Mouse (Mus musculus) thymus, postnatal 25 days (tissue): ENCODE measurements at regions not wholly inside any gene's neighbourhood (a gene's known extent, or its start where the extent isn't known, plus 50 kb on each side); places are given as distances from the start of the nearest gene placed in this dataset.
"Not testable (repeated sequence)": the region's sequence is repeated elsewhere in the genome, so short reads cannot be mapped to it uniquely, and the experiment has no call there.

Experiments used
- DNase-seq: peaks from one replicate; pipeline ENCODE4 v3.0.0; 2022

GRCm38 (mm10) chr16:9016762-9017086 is 186.8 kb downstream of the 1810013L24Rik start:
- DNase-seq, result no peak

DNA sequence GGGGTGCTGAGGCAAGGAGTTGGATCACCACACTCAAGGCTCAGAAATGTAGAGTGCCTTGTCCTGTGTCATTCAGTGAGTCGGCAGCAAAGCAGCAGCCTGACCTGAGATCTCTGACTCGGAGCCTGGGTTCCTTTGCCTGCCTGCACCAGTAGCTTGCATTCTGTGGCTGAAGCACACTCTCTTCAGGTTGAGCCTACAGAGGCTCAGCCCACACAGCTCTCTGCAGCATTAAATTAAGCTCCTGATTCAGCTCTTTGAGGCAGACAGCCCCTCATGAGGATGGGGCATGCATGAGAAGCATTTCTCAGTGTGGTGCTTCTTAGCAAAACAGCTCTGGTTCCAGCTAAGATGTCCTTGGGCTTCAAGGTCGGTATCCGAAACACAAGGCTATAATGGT is 200.8 kb downstream of the 1810013L24Rik start:
- DNase-seq, result no peak

- DNase-seq, result no peak
Measured at GRCm38 (mm10) chr16:9043271-9043670, 213.4 kb downstream of the 1810013L24Rik start.

- no peak for DNase-seq
Measured at GRCm38 (mm10) chr16:9046864-9047263, 217.0 kb downstream of the 1810013L24Rik start.

DNA sequence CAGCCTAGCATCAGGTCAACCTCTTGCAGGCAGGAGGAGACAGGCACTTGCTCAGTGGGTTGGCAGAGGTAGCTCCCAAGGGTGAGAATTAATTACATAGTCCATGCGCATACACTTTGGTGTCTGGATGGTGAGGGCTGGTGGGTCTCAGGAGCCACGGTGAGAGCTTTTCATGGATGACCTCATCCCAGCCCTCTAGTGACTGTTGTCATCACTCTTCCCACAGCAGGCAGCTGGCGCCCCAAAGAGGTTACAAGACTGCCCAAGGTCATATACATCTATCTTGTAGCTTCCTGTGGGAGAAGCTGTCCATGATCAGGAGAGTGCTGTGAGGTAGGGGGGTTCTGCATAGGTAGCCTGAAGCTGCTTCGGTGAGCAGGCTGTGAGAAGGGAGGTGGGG is 224.5 kb downstream of the 1810013L24Rik start:
- no peak for DNase-seq

DNA sequence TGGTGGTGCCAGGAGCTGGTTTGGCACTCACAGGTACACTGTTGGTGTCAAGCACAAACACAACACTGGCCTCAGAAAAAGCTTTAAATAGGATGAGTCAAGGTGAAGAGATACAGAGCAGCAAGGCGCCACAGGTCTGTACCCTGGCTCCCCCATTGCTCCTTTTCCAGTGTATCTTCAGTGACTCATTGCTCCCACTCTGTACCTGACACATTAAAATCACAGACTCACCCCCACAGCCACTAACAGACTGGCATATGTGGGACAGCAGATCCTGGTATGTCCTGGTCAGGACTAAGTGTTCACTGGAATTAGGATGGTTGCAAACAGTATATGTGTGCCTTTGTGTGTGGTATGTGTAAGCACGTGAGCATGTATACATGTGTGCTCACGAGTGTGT is 226.5 kb downstream of the 1810013L24Rik start:
- no peak for DNase-seq

GRCm38 (mm10) chr16:9071526-9071925 is 241.6 kb downstream of the 1810013L24Rik start:
- no peak for DNase-seq

DNA sequence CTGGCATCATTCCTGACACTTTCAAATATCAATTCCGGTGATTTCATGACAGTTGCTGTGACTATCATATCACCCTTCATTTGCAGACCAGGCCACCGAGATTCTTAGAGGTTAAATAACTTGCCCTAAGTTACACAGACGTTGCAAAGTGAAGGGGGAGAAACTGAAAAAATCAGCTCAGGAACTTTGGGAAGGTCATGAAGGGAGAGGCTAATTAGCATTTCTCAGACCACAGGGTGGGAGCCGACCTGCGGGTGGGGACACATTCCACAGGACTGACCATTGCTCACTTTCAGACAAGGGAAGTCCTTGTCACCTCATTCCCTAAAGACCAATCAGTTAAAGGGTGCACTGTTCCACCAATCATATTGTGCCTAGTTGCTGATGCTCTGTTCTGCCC is 242.1 kb downstream of the 1810013L24Rik start:
- not testable (repeated sequence) for DNase-seq

GRCm38 (mm10) chr16:9074295-9074694 is 244.4 kb downstream of the 1810013L24Rik start:
- no peak for DNase-seq

- no peak for DNase-seq
Measured at GRCm38 (mm10) chr16:9077451-9077850, 247.6 kb downstream of the 1810013L24Rik start.

DNA sequence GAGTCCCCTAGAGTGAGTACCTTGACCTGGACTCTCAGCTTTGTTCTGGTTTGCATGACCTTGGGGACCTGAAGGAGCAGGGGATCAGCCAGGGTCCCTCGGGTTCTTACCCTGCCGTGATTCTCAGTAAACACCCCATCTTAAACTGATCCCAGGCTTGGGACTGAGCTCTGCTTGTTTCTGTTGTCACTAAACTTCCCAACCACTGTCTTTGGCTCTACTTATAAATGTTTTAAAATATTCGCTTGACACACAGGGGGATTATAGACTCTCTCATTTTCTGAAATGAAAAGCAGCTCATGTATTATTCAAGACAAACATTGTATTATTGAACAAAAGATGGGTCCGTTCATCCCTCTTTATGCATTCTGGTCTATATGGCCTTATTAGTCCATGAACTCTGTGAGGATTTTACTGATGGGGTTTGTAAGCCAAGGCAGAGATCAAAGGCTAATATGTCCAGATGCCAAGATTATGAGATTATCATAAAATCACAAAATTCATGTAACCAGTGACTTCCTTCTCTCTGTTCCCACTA is 248.6 kb downstream of the 1810013L24Rik start:
- DNase-seq, result no peak

GRCm38 (mm10) chr16:9083040-9083439 is 253.1 kb downstream of the 1810013L24Rik start:
- DNase-seq, result no peak

DNA sequence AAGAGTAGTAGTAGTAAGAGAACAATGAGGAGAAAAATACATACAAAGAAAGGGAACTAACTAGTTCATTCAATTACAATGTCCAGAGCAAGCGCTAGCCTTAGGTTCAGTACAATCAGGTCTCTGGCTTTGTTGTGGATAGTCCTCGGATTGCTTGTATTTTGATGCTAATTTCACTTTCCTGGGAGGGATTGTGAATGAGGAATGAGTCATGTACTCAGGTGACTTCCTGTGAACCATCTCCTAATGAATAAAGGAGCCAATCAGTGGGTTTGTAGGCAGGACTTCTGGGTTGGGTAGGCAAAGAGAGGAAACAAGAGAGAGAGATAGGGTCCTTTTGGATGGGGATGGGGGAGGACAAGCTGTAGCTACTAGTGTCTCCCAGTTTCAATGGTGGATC is 253.8 kb downstream of the 1810013L24Rik start:
- no peak for DNase-seq

- DNase-seq, result no peak
Measured at GRCm38 (mm10) chr16:9084581-9084980, 254.7 kb downstream of the 1810013L24Rik start.

GRCm38 (mm10) chr16:9085133-9085532 is 255.2 kb downstream of the 1810013L24Rik start:
- DNase-seq, result no peak

- DNase-seq, result no peak
Measured at GRCm38 (mm10) chr16:9085977-9086376, 256.1 kb downstream of the 1810013L24Rik start.

- DNase-seq, result no peak
Measured at GRCm38 (mm10) chr16:9091790-9092189, 261.9 kb downstream of the 1810013L24Rik start.

DNA sequence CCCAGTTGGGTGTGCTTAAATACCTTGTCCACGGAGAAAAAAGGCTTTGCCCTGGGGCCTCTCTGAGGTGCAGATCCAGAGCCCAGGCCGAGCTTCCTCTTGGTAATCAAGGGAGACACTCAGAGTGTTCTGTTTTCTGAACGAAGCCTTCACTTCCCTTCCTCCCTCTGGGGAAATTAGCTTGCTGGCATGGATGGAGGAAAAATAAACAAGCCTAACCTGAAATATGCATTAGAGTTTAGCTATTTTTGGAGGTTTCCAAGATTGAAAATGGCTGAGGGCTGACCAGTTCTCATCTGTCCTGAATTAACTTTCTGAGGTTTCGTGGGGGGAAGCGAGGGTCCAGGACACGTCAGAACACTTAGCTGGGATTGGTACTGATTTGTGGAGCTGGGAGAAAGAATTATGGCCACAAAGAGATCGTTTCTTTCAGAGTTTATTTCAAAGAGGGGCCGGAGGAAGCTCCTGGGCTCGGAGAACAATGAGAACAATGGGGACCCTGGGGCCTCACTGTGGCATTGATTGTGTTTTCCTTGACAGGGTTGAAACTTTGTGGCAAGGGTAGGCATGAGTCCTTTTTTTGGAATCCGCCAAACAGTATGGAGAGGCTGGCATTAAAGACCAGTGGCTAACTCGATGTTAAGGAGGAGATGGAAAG is 262.4 kb downstream of the 1810013L24Rik start:
- DNase-seq, result no peak

DNA sequence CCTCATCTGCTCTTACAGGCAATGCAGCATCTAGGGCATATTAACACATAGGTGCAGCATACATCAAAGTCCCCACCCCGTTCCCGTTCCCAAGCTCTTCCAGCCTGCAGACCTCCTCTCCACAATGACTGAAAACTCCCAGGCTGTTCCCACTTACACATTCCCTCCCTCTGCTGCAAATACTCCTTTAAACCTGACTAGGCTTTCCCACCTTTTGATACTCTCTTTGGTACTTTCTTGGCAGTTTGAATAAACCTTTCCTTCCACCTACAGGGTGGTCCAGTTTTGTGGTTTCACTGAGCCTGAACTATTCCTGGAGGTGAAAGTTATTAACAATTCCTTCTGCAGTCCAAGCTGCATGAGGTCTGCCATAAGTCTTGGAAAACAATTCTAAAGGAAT is 263.7 kb downstream of the 1810013L24Rik start:
- no peak for DNase-seq

DNA sequence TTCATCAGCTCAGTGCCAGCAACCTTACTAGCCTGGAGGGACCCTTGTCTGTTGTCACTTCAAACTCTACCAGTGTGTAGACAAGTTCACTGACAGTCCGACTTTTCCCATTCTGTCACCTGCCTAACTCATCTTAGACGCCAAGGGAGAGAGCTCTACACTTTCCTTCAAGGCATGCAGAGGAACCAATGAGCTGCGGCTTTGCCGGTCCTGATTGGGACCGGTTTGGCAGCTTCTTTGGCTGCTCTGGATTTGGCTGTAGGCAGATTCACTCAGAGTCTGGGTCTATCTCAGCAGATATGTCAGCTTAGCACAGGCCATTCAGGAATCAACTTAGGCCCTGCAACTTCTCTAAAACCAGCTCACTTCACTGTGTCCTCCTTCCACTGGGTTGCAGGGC is 264.3 kb downstream of the 1810013L24Rik start:
- no peak for DNase-seq

DNA sequence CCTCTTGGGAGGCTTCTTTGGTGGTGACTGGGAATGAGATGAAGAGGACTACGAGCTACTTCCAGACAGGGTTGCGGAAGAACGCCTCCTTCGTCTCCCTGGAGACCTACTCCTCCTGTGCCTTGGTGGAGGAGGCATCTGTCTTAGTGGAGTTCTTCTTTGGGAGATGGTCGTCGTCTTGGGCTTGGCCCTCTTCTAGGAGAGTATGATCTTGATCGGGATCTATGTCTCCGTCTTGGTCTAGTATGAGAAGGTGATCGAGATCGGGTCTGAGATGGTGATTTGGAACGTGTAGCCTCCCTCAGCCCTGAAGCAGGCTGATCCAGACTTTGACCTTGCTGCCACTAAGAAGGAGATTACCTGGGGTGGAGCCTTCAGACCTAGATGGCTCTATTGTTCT is 276.3 kb downstream of the 1810013L24Rik start:
- no peak for DNase-seq

GRCm38 (mm10) chr16:9106676-9107075 is 276.8 kb downstream of the 1810013L24Rik start:
- DNase-seq, result not testable (repeated sequence)

GRCm38 (mm10) chr16:9113801-9114200 is 283.9 kb downstream of the 1810013L24Rik start:
- no peak for DNase-seq

- no peak for DNase-seq
Measured at GRCm38 (mm10) chr16:9115548-9115947, 285.6 kb downstream of the 1810013L24Rik start.

- DNase-seq, result no peak
Measured at GRCm38 (mm10) chr16:9121581-9121980, 291.7 kb downstream of the 1810013L24Rik start.
